16 mouse cellular contexts compared by ENCODE assay signal in the genomic region with DNA sequence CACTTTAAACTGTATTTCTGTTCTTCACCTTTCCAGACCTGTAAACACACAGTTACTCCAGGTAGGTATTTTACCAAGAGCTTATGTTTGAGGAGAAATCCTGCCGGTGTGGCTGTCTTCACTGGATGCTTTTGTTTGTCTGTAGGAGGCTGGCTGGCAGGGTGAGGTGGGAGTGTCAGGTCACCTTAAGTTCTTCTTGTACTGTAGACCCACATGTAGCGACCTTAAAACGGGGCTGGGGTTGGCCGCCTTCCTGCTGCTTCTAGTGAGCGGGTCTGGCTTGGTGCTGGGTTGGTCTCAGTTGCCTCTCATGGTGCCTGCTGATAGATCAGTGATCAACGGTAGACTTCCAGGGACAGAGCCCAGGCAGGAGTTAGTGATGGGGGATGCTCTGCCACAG.
DNase-seq lines count a peak whose midpoint lies in the region; ATAC-seq and TF ChIP-seq lines count a peak whose summit lies in the region.
"Had no signal": no experiment of that assay in that cellular context is flagged by ENCODE, and none has a peak within 500 bp of the region (broad histone marks: within the 10 kb centered on the region; RNA-seq: fewer than 3 reads in every experiment).

No protein-coding gene starts in this region.

- TF ChIP-seq POLR2A in lung, adult 2 months (IDR thresholded peaks at IDR 0.05; ENCODE audit: borderline replicate concordance, extremely low read depth, low read depth, low read length), result no peak

- H3K4me3 ChIP-seq in heart, embryonic 11.5 days (ENCODE audit: low read depth, low read length), result no peak overlapping the region
- H3K4me3 ChIP-seq in kidney, embryonic 15.5 days (replicated peaks), result no peak overlapping the region
- no peak overlapping the region for H3K4me3 ChIP-seq in lung, postnatal 0 days (ENCODE audit: low read depth, low read length)
- no peak overlapping the region for H3K4me3 ChIP-seq in lung, adult 2 months (replicated peaks; ENCODE audit: extremely low read depth, low read depth, low read length)
- H3K4me3 ChIP-seq in stomach, embryonic 16.5 days (replicated peaks; ENCODE audit: low read length), result no peak overlapping the region
- H3K4me3 ChIP-seq: midbrain, embryonic 10.5 days; neural tube, embryonic 15.5 days had no signal

- H3K9ac ChIP-seq in heart, embryonic 11.5 days (ENCODE audit: low read depth, low read length), result no peak overlapping the region
- H3K9ac ChIP-seq in kidney, embryonic 15.5 days, result no peak overlapping the region
- no peak overlapping the region for H3K9ac ChIP-seq in lung, postnatal 0 days (replicated peaks; ENCODE audit: low read depth)
- no peak overlapping the region for H3K9ac ChIP-seq in stomach, embryonic 16.5 days (ENCODE audit: low read length)
- H3K9ac ChIP-seq: forebrain, postnatal 0 days; hindbrain, embryonic 14.5 days; neural tube, embryonic 15.5 days had no signal

- H3K4me1 ChIP-seq in heart, embryonic 11.5 days (ENCODE audit: control insufficient read depth, insufficient read depth, low read length), result peaks cover 79% of the 10 kb centered on the region
- H3K4me1 ChIP-seq in kidney, embryonic 15.5 days, result peaks cover 76% of the 10 kb centered on the region
- peaks cover 10% of the 10 kb centered on the region; the same call in 1 of the 2 replicates for H3K4me1 ChIP-seq in lung, postnatal 0 days (ENCODE audit: insufficient read depth, low read depth, low read length)
- H3K4me1 ChIP-seq in lung, adult 2 months (ENCODE audit: control insufficient read depth, insufficient read depth, low read length), result peaks cover 9% of the 10 kb centered on the region; the same call in 1 of the 2 replicates
- H3K4me1 ChIP-seq in stomach, embryonic 16.5 days (ENCODE audit: control insufficient read depth, insufficient read depth, low read length), result peaks cover 26% of the 10 kb centered on the region

- TF ChIP-seq CTCF in lung, postnatal 0 days (IDR thresholded peaks at IDR 0.05), result no peak
- TF ChIP-seq CTCF in lung, adult 2 months (IDR thresholded peaks at IDR 0.05; ENCODE audit: insufficient read depth, low read length), result no peak

- H3K4me2 ChIP-seq in heart, embryonic 11.5 days, result no peak overlapping the region
- H3K4me2 ChIP-seq in kidney, embryonic 15.5 days, result no peak overlapping the region
- no peak overlapping the region for H3K4me2 ChIP-seq in lung, postnatal 0 days (replicated peaks; ENCODE audit: low read depth, low read length)
- no peak overlapping the region for H3K4me2 ChIP-seq in stomach, embryonic 16.5 days (ENCODE audit: low read depth, low read length)
- H3K4me2 ChIP-seq: hindbrain, embryonic 14.5 days; neural tube, embryonic 15.5 days had no signal

- DNase-seq in heart, adult 9 months (ENCODE audit: low spot score in 2 of 2), result no peak
- DNase-seq in kidney, postnatal 14 days, result no peak
- DNase-seq in lung, postnatal 0 days (ENCODE audit: low spot score), result no peak
- DNase-seq in lung, adult 2 months, result no peak
- no peak for DNase-seq in frontal cortex, postnatal 25 days (ENCODE audit: low spot score in 2 of 2)
- DNase-seq: B cell, adult 2 months; cerebellum, postnatal 14 days; forebrain, postnatal 0 days; retina, postnatal 1 day; thymus, postnatal 25 days had no signal

- no peak; the same call in 1 of the 2 replicates for TF ChIP-seq EP300 in lung, postnatal 0 days (IDR thresholded peaks at IDR 0.05)

- no peak for ATAC-seq in heart, embryonic 11.5 days (replicated peaks; ENCODE audit: insufficient number of reproducible peaks, low FRiP score, low TSS enrichment)
- ATAC-seq in kidney, embryonic 15.5 days (replicated peaks; ENCODE audit: low FRiP score), result no peak
- ATAC-seq in lung, postnatal 0 days, result 0 out of 2 replicates have a peak, but pooled peaks have one; percentile 12
- no peak for ATAC-seq in stomach, embryonic 16.5 days (ENCODE audit: insufficient read depth, low FRiP score)
- ATAC-seq: forebrain, postnatal 0 days had no signal

- peak overlapping the region; percentile 73 for H3K27ac ChIP-seq in heart, embryonic 11.5 days (ENCODE audit: low read depth, low read length)
- H3K27ac ChIP-seq in kidney, embryonic 15.5 days, result peak overlapping the region; percentile 22; the same call in 1 of the 2 replicates
- peak overlapping the region; percentile 51 for H3K27ac ChIP-seq in lung, postnatal 0 days (ENCODE audit: low read length)
- peak overlapping the region; percentile 59; the same call in 1 of the 2 replicates for H3K27ac ChIP-seq in stomach, embryonic 16.5 days (ENCODE audit: low read length)
- H3K27ac ChIP-seq: hindbrain, embryonic 14.5 days; midbrain, embryonic 10.5 days; neural tube, embryonic 15.5 days had no signal

- H3K27me3 ChIP-seq in heart, embryonic 11.5 days (ENCODE audit: control insufficient read depth, insufficient read depth, low read length), result no peaks in the 10 kb centered on the region
- H3K27me3 ChIP-seq in kidney, embryonic 15.5 days, result no peaks in the 10 kb centered on the region
- H3K27me3 ChIP-seq in lung, postnatal 0 days (replicated peaks; ENCODE audit: insufficient read depth, low read length), result no peaks in the 10 kb centered on the region
- no peaks in the 10 kb centered on the region for H3K27me3 ChIP-seq in stomach, embryonic 16.5 days (ENCODE audit: control insufficient read depth, insufficient read depth, low read length)
- H3K27me3 ChIP-seq: neural tube, embryonic 15.5 days had no signal

- no peaks in the 10 kb centered on the region for H3K9me3 ChIP-seq in heart, embryonic 11.5 days (replicated peaks; ENCODE audit: control insufficient read depth, low read length)
- H3K9me3 ChIP-seq in kidney, embryonic 15.5 days (replicated peaks), result no peaks in the 10 kb centered on the region
- no peaks in the 10 kb centered on the region for H3K9me3 ChIP-seq in lung, postnatal 0 days (ENCODE audit: low read length)
- H3K9me3 ChIP-seq in stomach, embryonic 16.5 days (replicated peaks; ENCODE audit: control insufficient read depth, low read length), result no peaks in the 10 kb centered on the region
- H3K9me3 ChIP-seq: midbrain, embryonic 10.5 days; neural tube, embryonic 15.5 days had no signal

- WGBS in heart, embryonic 11.5 days (ENCODE audit: insufficient replicate concordance), result 64% methylated on average over 6 of the region's 6 CpGs
- 54% methylated on average over 6 of the region's 6 CpGs for WGBS in kidney, embryonic 15.5 days
- 71% methylated on average over 6 of the region's 6 CpGs for WGBS in lung, postnatal 0 days
- 76% methylated on average over 6 of the region's 6 CpGs for WGBS in lung, adult 2 months
- 59% methylated on average over 6 of the region's 6 CpGs for WGBS in stomach, embryonic 16.5 days

- 0 out of 2 replicates have a peak, but pooled peaks cover 2% of the 10 kb centered on the region for H3K36me3 ChIP-seq in heart, embryonic 11.5 days (ENCODE audit: control insufficient read depth, insufficient read depth, low read length)
- H3K36me3 ChIP-seq in kidney, embryonic 15.5 days, result 0 out of 2 replicates have a peak, but pooled peaks cover 4% of the 10 kb centered on the region
- H3K36me3 ChIP-seq in lung, postnatal 0 days (ENCODE audit: insufficient read depth, low read length), result no peaks in the 10 kb centered on the region
- H3K36me3 ChIP-seq in stomach, embryonic 16.5 days (ENCODE audit: control insufficient read depth, insufficient read depth, low read length), result no peaks in the 10 kb centered on the region
- H3K36me3 ChIP-seq: neural tube, embryonic 15.5 days had no signal

Comparison
In these comparisons a context has a peak if more than half of its experiments do, and no peak if none do; other contexts are left out.
1. H3K27ac ChIP-seq: peak in every context shown above with its lines; median percentile 73 in heart, embryonic 11.5 days; 59 in stomach, embryonic 16.5 days; 51 in lung, postnatal 0 days; 22 in kidney, embryonic 15.5 days.